10 mouse cellular contexts compared by ENCODE assay signal in genomic region chr10:4275572-4275971, GRCm38 (mm10).
"Had no signal": no experiment of that assay in that cellular context is flagged by ENCODE, and none has a peak within 500 bp of the region (broad histone marks: within the 10 kb centered on the region; RNA-seq: fewer than 3 reads in every experiment).

No protein-coding gene starts in this region.

- H3K27me3 ChIP-seq: limb, embryonic 13.5 days; midbrain, embryonic 12.5 days had no signal

- H3K9me3 ChIP-seq: limb, embryonic 13.5 days; midbrain, embryonic 12.5 days had no signal

- H3K9ac ChIP-seq: limb, embryonic 13.5 days; liver, embryonic 14.5 days; midbrain, embryonic 12.5 days had no signal

- H3K27ac ChIP-seq: layer of hippocampus, adult 2 months; limb, embryonic 13.5 days; liver, embryonic 14.5 days; midbrain, embryonic 12.5 days; stomach, postnatal 0 days had no signal

- ATAC-seq: midbrain, embryonic 16.5 days had no signal

- H3K4me2 ChIP-seq: limb, embryonic 13.5 days; midbrain, embryonic 12.5 days had no signal

- H3K4me3 ChIP-seq: layer of hippocampus, adult 2 months; limb, embryonic 13.5 days; midbrain, embryonic 12.5 days had no signal

- H3K4me1 ChIP-seq: limb, embryonic 13.5 days; midbrain, embryonic 12.5 days had no signal

- DNase-seq: kidney, postnatal 36 days; left cerebral cortex, postnatal 4 days; lung, adult 18-20 months; thymus, postnatal 4 days had no signal

- H3K36me3 ChIP-seq: limb, embryonic 13.5 days; midbrain, embryonic 12.5 days had no signal
